ENCODE assay signal across 19 mouse cellular contexts in the genomic region with DNA sequence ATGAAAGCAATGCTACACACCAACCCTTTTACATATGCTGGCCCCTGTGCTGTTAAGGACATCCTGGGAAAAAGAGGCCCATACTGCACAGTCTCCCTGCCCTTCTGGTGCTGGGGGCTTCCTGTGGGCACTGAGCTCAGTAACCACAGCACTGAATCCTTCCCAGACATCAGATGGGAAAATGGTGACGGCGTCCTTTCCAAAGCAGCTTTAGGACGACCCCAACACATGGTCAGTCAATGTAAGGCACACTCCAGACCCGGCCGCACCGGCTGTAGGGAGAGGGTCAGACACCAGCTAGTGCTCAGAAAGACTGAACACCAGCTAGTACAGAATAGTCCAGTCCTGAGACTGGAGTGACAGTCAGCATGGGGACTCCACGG. TPM values are rescaled to one million over a fixed set of nuclear protein-coding genes. Genes with fewer than 3 reads are reported as not detected.
"Had no signal": no experiment of that assay in that cellular context is flagged by ENCODE, and none has a peak within 500 bp of the region (broad histone marks: within the 10 kb centered on the region; RNA-seq: fewer than 3 reads in every experiment).

No protein-coding gene starts in this region.

- H3K4me3 ChIP-seq: layer of hippocampus, adult 2 months; limb, embryonic 10.5 days; limb, embryonic 13.5 days; liver, embryonic 15.5 days; midbrain, embryonic 10.5 days; midbrain, embryonic 13.5 days; myocyte; neural tube, embryonic 13.5 days had no signal

- H3K27me3 ChIP-seq: limb, embryonic 13.5 days; liver, embryonic 15.5 days; midbrain, embryonic 13.5 days; neural tube, embryonic 13.5 days had no signal

- H3K4me2 ChIP-seq: limb, embryonic 13.5 days; liver, embryonic 15.5 days; midbrain, embryonic 13.5 days; neural tube, embryonic 13.5 days had no signal

- ATAC-seq: midbrain, embryonic 13.5 days; midbrain, embryonic 16.5 days had no signal

- H3K9ac ChIP-seq: limb, embryonic 13.5 days; liver, embryonic 15.5 days; midbrain, embryonic 13.5 days; neural tube, embryonic 13.5 days had no signal

- H3K4me1 ChIP-seq: limb, embryonic 10.5 days; limb, embryonic 13.5 days; neural tube, embryonic 13.5 days had no signal

- H3K9me3 ChIP-seq: limb, embryonic 10.5 days; liver, embryonic 15.5 days; midbrain, embryonic 13.5 days; neural tube, embryonic 13.5 days had no signal

- H3K36me3 ChIP-seq: limb, embryonic 10.5 days; limb, embryonic 13.5 days; midbrain, embryonic 10.5 days; midbrain, embryonic 13.5 days; neural tube, embryonic 13.5 days had no signal

- H3K27ac ChIP-seq: kidney, postnatal 0 days; layer of hippocampus, adult 2 months; limb, embryonic 10.5 days; limb, embryonic 13.5 days; liver, embryonic 15.5 days; midbrain, embryonic 10.5 days; midbrain, embryonic 13.5 days; neural tube, embryonic 13.5 days had no signal

- DNase-seq: kidney, adult 2 months; kidney, postnatal 25 days; layer of hippocampus, adult 9-11 months; lung, adult 2 months; lung, postnatal 14 days; lung, postnatal 4 days; right cerebral cortex, postnatal 25 days; thymus, postnatal 25 days had no signal

RNA-seq across cellular contexts. Expression of a gene that starts 13.4 kb away (rescaled TPM):
- polyA plus RNA-seq: liver, adult 2 months had no signal
